Mouse (Mus musculus) embryonic stem cell, embryonic (primary cell): Measurements from ENCODE around the gene Tmem108.

Source experiments
- CTCF ChIA-PET, 4 experiments: fragments of 300-600 bp in 2 of 4; fragments of 350-600 bp in 2 of 4; sonication (Branson Sonifier 250); formaldehyde crosslinking; loops; one replicate each; lab custom pipeline; 2022; ENCODE audit warnings: inconsistent platforms in 2 of 4; lab: Charles Lee
- POLR2A ChIA-PET, 4 experiments: fragments of 300-600 bp in 2 of 4; fragments of 350-600 bp in 2 of 4; sonication (Branson Sonifier 250); formaldehyde crosslinking; loops; one replicate each; lab custom pipeline; 2022; ENCODE audit warnings: antibody characterized with exemption in 4 of 4, inconsistent platforms in 1 of 4; lab: Charles Lee

Tmem108 gene

GRCm38 (mm10) chr9:103523742-103524403, 237.8 kb downstream of the Tmem108 start:
- ChIA-PET POLR2A (interaction anchor here (0.6 to 2.8 kb wide), 11 partner anchors 9 to 478 kb away, joined by 3 to 17 read pairs (median 3); partner anchors contain the start of gene Nphp3 (in 1 of the 4)), CTCF (interaction anchor here in 3 of 4 experiments (0.7 to 1.8 kb wide), 7 partner anchors 33 to 77 kb away, joined by 3 to 9 read pairs (median 4); no protein-coding TSS in a partner anchor)

- CTCF ChIA-PET: interaction anchor here (0.6 to 1.3 kb wide), 7 partner anchors 17 to 52 kb away, joined by 3 to 9 read pairs (median 4); no protein-coding TSS in a partner anchor
- POLR2A ChIA-PET: interaction anchor here in 3 of 4 experiments (0.6 to 1.2 kb wide), 5 partner anchors 9 to 488 kb away, joined by 3 to 15 read pairs (median 4); no protein-coding TSS in a partner anchor
Measured at GRCm38 (mm10) chr9:103523008-103523407, 238.6 kb downstream of the Tmem108 start.

- ChIA-PET CTCF (interaction anchor here in 1 of 4 experiments (0.7 to 1.0 kb wide), 2 partner anchors 46 to 50 kb away, joined by 3 to 4 read pairs; no protein-coding TSS in a partner anchor), POLR2A (interaction anchor here in 3 of 4 experiments (0.7 to 3.9 kb wide), 9 partner anchors 9 to 50 kb away, joined by 3 to 15 read pairs (median 6); no protein-coding TSS in a partner anchor)
Measured at GRCm38 (mm10) chr9:103513884-103514283, 247.8 kb downstream of the Tmem108 start.

- POLR2A ChIA-PET: interaction anchor here in 3 of 4 experiments (0.7 to 1.2 kb wide), 3 partner anchors 8 to 13 kb away, joined by 3 to 4 read pairs (median 3); no protein-coding TSS in a partner anchor
- CTCF ChIA-PET: interaction anchor here in 2 of 4 experiments (1.0 to 1.3 kb wide), 3 partner anchors 11 to 52 kb away, joined by 3 to 4 read pairs (median 3); no protein-coding TSS in a partner anchor
Measured at GRCm38 (mm10) chr9:103512257-103512656, 249.4 kb downstream of the Tmem108 start.

- POLR2A ChIA-PET: interaction anchor here in 2 of 4 experiments (0.5 to 4.1 kb wide), 3 partner anchors 8 to 144 kb away, joined by 3 to 15 read pairs (median 3); no protein-coding TSS in a partner anchor
- CTCF ChIA-PET: interaction anchor here in 2 of 4 experiments (0.6 to 1.0 kb wide), 3 partner anchors 12 to 53 kb away, joined by 3 read pairs; no protein-coding TSS in a partner anchor
Measured at GRCm38 (mm10) chr9:103506968-103507584, 254.6 kb downstream of the Tmem108 start.

GRCm38 (mm10) chr9:103505067-103505466, 256.6 kb downstream of the Tmem108 start:
- ChIA-PET POLR2A (interaction anchor here in 3 of 4 experiments (0.6 to 4.1 kb wide), 12 partner anchors 9 to 598 kb away, joined by 3 to 15 read pairs (median 4); partner anchors contain the start of gene Nphp3 (in 1 of the 3)), CTCF (interaction anchor here in 3 of 4 experiments (0.5 to 1.7 kb wide), 5 partner anchors 12 to 59 kb away, joined by 3 to 7 read pairs (median 3); partner anchors contain the start of gene Bfsp2 (in 1 of the 3))

- POLR2A ChIA-PET: interaction anchor here in 3 of 4 experiments (0.6 to 4.1 kb wide), 18 partner anchors 8 to 599 kb away, joined by 3 to 15 read pairs (median 4); partner anchors contain the start of gene Nphp3 (in 1 of the 3)
- CTCF ChIA-PET: interaction anchor here in 3 of 4 experiments (0.5 to 1.7 kb wide), 8 partner anchors 12 to 198 kb away, joined by 3 to 7 read pairs (median 3); partner anchors contain the start of gene Bfsp2 (in 1 of the 3)
Measured at GRCm38 (mm10) chr9:103504646-103505045, 257.0 kb downstream of the Tmem108 start.

GRCm38 (mm10) chr9:103503586-103504298, 257.9 kb downstream of the Tmem108 start:
- POLR2A ChIA-PET: interaction anchor here (0.6 to 4.1 kb wide), 15 partner anchors 9 to 600 kb away, joined by 3 to 15 read pairs (median 4); partner anchors contain the start of gene Nphp3 (in 1 of the 4)
- CTCF ChIA-PET: interaction anchor here in 2 of 4 experiments (1.0 to 1.7 kb wide), 5 partner anchors 11 to 199 kb away, joined by 3 to 7 read pairs (median 3); no protein-coding TSS in a partner anchor

GRCm38 (mm10) chr9:103502655-103503054, 259.0 kb downstream of the Tmem108 start:
- ChIA-PET CTCF (interaction anchor here in 3 of 4 experiments (0.6 to 1.4 kb wide), 4 partner anchors 12 to 473 kb away, joined by 3 to 6 read pairs (median 4); no protein-coding TSS in a partner anchor), POLR2A (interaction anchor here in 1 of 4 experiments (0.6 kb wide), 1 partner anchor 138 kb away, joined by 3 read pairs; no protein-coding TSS in a partner anchor)

- POLR2A ChIA-PET: interaction anchor here in 1 of 4 experiments (1.3 kb wide), 1 partner anchor 8 kb away, joined by 3 read pairs; no protein-coding TSS in a partner anchor
- CTCF ChIA-PET: interaction anchor here in 3 of 4 experiments (0.6 to 1.5 kb wide), 5 partner anchors 10 to 99 kb away, joined by 3 to 4 read pairs (median 3); no protein-coding TSS in a partner anchor
Measured at GRCm38 (mm10) chr9:103501861-103502364, 259.7 kb downstream of the Tmem108 start.

GRCm38 (mm10) chr9:103499366-103499765, 262.3 kb downstream of the Tmem108 start:
- CTCF ChIA-PET: interaction anchor here in 1 of 4 experiments (1.5 kb wide), 1 partner anchor 65 kb away, joined by 3 read pairs; no protein-coding TSS in a partner anchor
- POLR2A ChIA-PET: interaction anchor here in 1 of 4 experiments (0.6 kb wide), 1 partner anchor 257 kb away, joined by 3 read pairs; no protein-coding TSS in a partner anchor

- POLR2A ChIA-PET: no interaction called here
- CTCF ChIA-PET: interaction anchor here in 3 of 4 experiments (0.6 to 1.5 kb wide), 3 partner anchors 42 to 79 kb away, joined by 3 to 5 read pairs (median 3); no protein-coding TSS in a partner anchor
Measured at GRCm38 (mm10) chr9:103498699-103499098, 262.9 kb downstream of the Tmem108 start.

- ChIA-PET CTCF (interaction anchor here in 1 of 4 experiments (0.8 to 1.2 kb wide), 2 partner anchors 105 to 208 kb away, joined by 3 to 6 read pairs; no protein-coding TSS in a partner anchor), POLR2A (interaction anchor here in 2 of 4 experiments (0.7 to 1.5 kb wide), 5 partner anchors 8 to 105 kb away, joined by 3 to 4 read pairs (median 3); no protein-coding TSS in a partner anchor)
Measured at GRCm38 (mm10) chr9:103495391-103495790, 266.2 kb downstream of the Tmem108 start.

- POLR2A ChIA-PET: interaction anchor here in 3 of 4 experiments (0.6 to 1.7 kb wide), 7 partner anchors 9 to 185 kb away, joined by 3 to 5 read pairs (median 4); no protein-coding TSS in a partner anchor
- CTCF ChIA-PET: interaction anchor here in 3 of 4 experiments (0.6 to 1.6 kb wide), 14 partner anchors 13 to 701 kb away, joined by 3 to 7 read pairs (median 4); no protein-coding TSS in a partner anchor
Measured at GRCm38 (mm10) chr9:103494346-103495020, 267.2 kb downstream of the Tmem108 start.

- POLR2A ChIA-PET: no interaction called here
Measured at GRCm38 (mm10) chr9:103491985-103492384, 269.7 kb downstream of the Tmem108 start.

More at GRCm38 (mm10) chr9:103491985-103492384, 269.7 kb downstream of the Tmem108 start:
- CTCF ChIA-PET: interaction anchor here in 3 of 4 experiments (0.6 to 2.4 kb wide), 7 partner anchors 12 to 190 kb away, joined by 3 to 7 read pairs (median 4); no protein-coding TSS in a partner anchor
